8 mouse cellular contexts compared by ENCODE assay signal in the genomic region with DNA sequence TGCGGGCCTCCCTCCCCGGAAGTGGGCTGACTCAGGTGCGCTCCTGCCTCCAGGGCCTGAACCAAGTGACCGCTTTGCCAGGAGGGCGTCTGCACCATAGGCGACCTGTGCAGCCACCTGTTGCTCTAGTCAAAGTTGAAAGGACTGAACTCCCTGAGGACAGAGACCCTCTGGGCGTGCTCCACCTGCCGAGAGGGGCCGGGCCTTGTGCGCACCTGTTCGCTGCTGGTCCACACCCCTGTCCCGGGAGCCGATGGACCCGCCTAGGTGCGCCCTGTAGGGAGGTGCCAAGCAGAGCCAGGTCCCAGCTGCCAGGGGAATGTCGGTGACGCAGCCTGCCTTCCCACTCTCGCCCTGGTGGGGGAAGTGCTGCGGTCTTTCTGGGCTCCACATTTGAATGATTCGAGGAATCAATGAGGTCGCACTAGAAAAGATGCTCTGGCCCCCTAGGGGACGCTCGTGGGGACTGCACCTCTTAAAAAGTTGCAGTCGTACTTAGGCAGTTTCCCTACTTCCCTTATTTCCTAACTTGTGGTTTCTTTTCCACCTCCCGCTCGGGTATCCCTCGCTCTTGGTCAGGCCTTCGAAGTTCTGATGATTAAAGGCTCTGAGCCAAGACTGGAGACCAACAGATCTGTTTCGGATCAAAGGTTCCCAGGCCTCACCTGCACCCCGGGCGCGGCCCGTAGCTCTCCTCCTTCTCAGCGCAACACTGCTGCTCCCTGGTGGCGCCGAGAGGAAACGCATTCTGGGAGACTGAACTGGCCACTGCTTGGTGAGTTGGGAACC. TPM values are rescaled to one million over a fixed set of nuclear protein-coding genes. Genes with fewer than 3 reads are reported as not detected.
DNase-seq lines count a peak whose midpoint lies in the region; ATAC-seq and TF ChIP-seq lines count a peak whose summit lies in the region.

Fam187b (plus strand) TSS at position 290 of the 789 bp plus-strand sequence.

- TF ChIP-seq EP300 in ES-Bruce4 (IDR thresholded peaks at IDR 0.05; ENCODE audit: insufficient read depth, low read depth, low read length) = peak; percentile 31; the same call in 1 of the 2 replicates

- peak within 1 kb of the TSS; percentile 92 for H3K4me3 ChIP-seq in ES-Bruce4 (ENCODE audit: low read depth, low read length)
- H3K4me3 ChIP-seq in forebrain, embryonic 11.5 days (ENCODE audit: low read depth, low read length) = peak within 1 kb of the TSS; percentile 48
- peak within 1 kb of the TSS; percentile 54 for H3K4me3 ChIP-seq in heart, embryonic 16.5 days (ENCODE audit: low read length)
- peak within 1 kb of the TSS; percentile 49 for H3K4me3 ChIP-seq in lung, embryonic 14.5 days (ENCODE audit: low read depth, low read length)
- H3K4me3 ChIP-seq in thymus, adult 2 months (ENCODE audit: control insufficient read depth, insufficient read depth, low read length) = peak within 1 kb of the TSS; percentile 45

- H3K4me2 ChIP-seq in forebrain, embryonic 11.5 days (ENCODE audit: low read depth, low read length, severe bottlenecking) = peak within 1 kb of the TSS; percentile 78
- peak within 1 kb of the TSS; percentile 60 for H3K4me2 ChIP-seq in heart, embryonic 16.5 days (ENCODE audit: low read depth, low read length)
- peak within 1 kb of the TSS; percentile 55 for H3K4me2 ChIP-seq in lung, embryonic 14.5 days

- under 1% methylated on average over 37 of the region's 37 CpGs for WGBS in forebrain, embryonic 11.5 days
- WGBS in heart, embryonic 16.5 days = under 1% methylated on average over 37 of the region's 37 CpGs
- WGBS in lung, embryonic 14.5 days = under 1% methylated on average over 37 of the region's 37 CpGs
- under 1% methylated on average over 37 of the region's 37 CpGs for WGBS in thymus, adult 2 months

- peak within 1 kb of the TSS; percentile 62 for H3K27ac ChIP-seq in ES-Bruce4 (ENCODE audit: insufficient read depth, low read length)
- no peak within 1 kb of the TSS for H3K27ac ChIP-seq in forebrain, embryonic 11.5 days (ENCODE audit: low read depth, low read length)
- H3K27ac ChIP-seq in heart, embryonic 16.5 days (ENCODE audit: low read length) = no peak within 1 kb of the TSS
- peak within 1 kb of the TSS; percentile 91 for H3K27ac ChIP-seq in lung, embryonic 14.5 days (ENCODE audit: low read depth)
- H3K27ac ChIP-seq in thymus, adult 2 months (ENCODE audit: control insufficient read depth, insufficient read depth, low read length) = no peak within 1 kb of the TSS

- peak within 1 kb of the TSS; percentile 70 for H3K9ac ChIP-seq in ES-Bruce4 (ENCODE audit: low read depth, poor library complexity, severe bottlenecking)
- H3K9ac ChIP-seq in forebrain, embryonic 11.5 days (ENCODE audit: low read length) = peak within 1 kb of the TSS; percentile 67
- peak within 1 kb of the TSS; percentile 59 for H3K9ac ChIP-seq in heart, embryonic 16.5 days (ENCODE audit: low read length)
- peak within 1 kb of the TSS; percentile 68 for H3K9ac ChIP-seq in lung, embryonic 14.5 days

- H3K27me3 ChIP-seq in ES-Bruce4 (ENCODE audit: control insufficient read depth, insufficient read depth, low read length, poor library complexity, severe bottlenecking) = no peaks in the 10 kb centered on the region
- no peaks in the 10 kb centered on the region; the same call in 1 of the 2 replicates for H3K27me3 ChIP-seq in forebrain, embryonic 11.5 days (ENCODE audit: control insufficient read depth, insufficient read depth, low read length)
- peaks cover 14% of the 10 kb centered on the region for H3K27me3 ChIP-seq in heart, embryonic 16.5 days (ENCODE audit: control insufficient read depth, insufficient read depth, low read length)
- peaks cover 13% of the 10 kb centered on the region for H3K27me3 ChIP-seq in lung, embryonic 14.5 days (ENCODE audit: insufficient read depth, low read length)
- no peaks in the 10 kb centered on the region; the same call in 1 of the 2 replicates for H3K27me3 ChIP-seq in thymus, adult 2 months (ENCODE audit: control insufficient read depth, insufficient read depth, low read length)

- H3K36me3 ChIP-seq in ES-Bruce4 (ENCODE audit: control insufficient read depth, insufficient read depth, low read length, poor library complexity, severe bottlenecking) = no peaks in the 10 kb centered on the region; the same call in 1 of the 2 replicates
- no peaks in the 10 kb centered on the region; the same call in 1 of the 2 replicates for H3K36me3 ChIP-seq in forebrain, embryonic 11.5 days (ENCODE audit: control insufficient read depth, insufficient read depth, low read length)
- H3K36me3 ChIP-seq in heart, embryonic 16.5 days (ENCODE audit: control insufficient read depth, insufficient read depth) = no peaks in the 10 kb centered on the region
- H3K36me3 ChIP-seq in lung, embryonic 14.5 days (ENCODE audit: insufficient read depth) = no peaks in the 10 kb centered on the region; the same call in 1 of the 2 replicates
- H3K36me3 ChIP-seq in thymus, adult 2 months (ENCODE audit: control insufficient read depth, insufficient read depth, low read length) = no peaks in the 10 kb centered on the region

- no peaks in the 10 kb centered on the region for H3K9me3 ChIP-seq in ES-Bruce4 (replicated peaks; ENCODE audit: control insufficient read depth, insufficient read depth, low read length, poor library complexity, severe bottlenecking)
- H3K9me3 ChIP-seq in forebrain, embryonic 11.5 days (ENCODE audit: control insufficient read depth, low read length) = no peaks in the 10 kb centered on the region
- no peaks in the 10 kb centered on the region for H3K9me3 ChIP-seq in heart, embryonic 16.5 days (replicated peaks; ENCODE audit: control insufficient read depth, low read length)
- H3K9me3 ChIP-seq in lung, embryonic 14.5 days (ENCODE audit: low read depth, low read length) = no peaks in the 10 kb centered on the region

- peak; percentile 88 for TF ChIP-seq CTCF in ES-Bruce4 (IDR thresholded peaks at IDR 0.05; ENCODE audit: low read depth, low read length)
- TF ChIP-seq CTCF in lung, embryonic 14.5 days (IDR thresholded peaks at IDR 0.05; ENCODE audit: low read depth) = peak; percentile 87
- peak; percentile 91 for TF ChIP-seq CTCF in thymus, adult 2 months (IDR thresholded peaks at IDR 0.05; ENCODE audit: borderline replicate concordance, control insufficient read depth, extremely low read depth, insufficient read depth, low read length, poor library complexity)

- peak; percentile 75 for DNase-seq in c-Kit-positive CD71-positive TER-119-negative erythroid progenitor cells, embryonic 14.5 days (ENCODE audit: low read depth)
- peak; percentile 92 for DNase-seq in forebrain, embryonic 11.5 days (ENCODE audit: low spot score)
- DNase-seq in kidney, postnatal 25 days = peak; percentile 91 to 94
- DNase-seq in lung, embryonic 14.5 days = peak; percentile 92
- DNase-seq in thymus, adult 2 months = peak; percentile 92

- no peaks in the 10 kb centered on the region for H3K4me1 ChIP-seq in ES-Bruce4 (ENCODE audit: control insufficient read depth, insufficient read depth, low read length)
- H3K4me1 ChIP-seq in forebrain, embryonic 11.5 days (replicated peaks; ENCODE audit: control insufficient read depth, insufficient read depth, low read length) = peaks cover 4% of the 10 kb centered on the region; the same call in 1 of the 2 replicates
- peaks cover 5% of the 10 kb centered on the region; the same call in 1 of the 2 replicates for H3K4me1 ChIP-seq in heart, embryonic 16.5 days (ENCODE audit: control insufficient read depth, insufficient read depth, low read length)
- no peaks in the 10 kb centered on the region for H3K4me1 ChIP-seq in lung, embryonic 14.5 days (ENCODE audit: insufficient read depth)
- H3K4me1 ChIP-seq in thymus, adult 2 months (replicated peaks; ENCODE audit: control insufficient read depth, insufficient read depth, low read length) = peaks cover 9% of the 10 kb centered on the region

- TF ChIP-seq POLR2A in ES-Bruce4 (IDR thresholded peaks at IDR 0.05; ENCODE audit: insufficient read depth, low read length) = no peak
- no peak for TF ChIP-seq POLR2A in thymus, adult 2 months (IDR thresholded peaks at IDR 0.05; ENCODE audit: control insufficient read depth, extremely low read depth, insufficient read depth, low read length, poor library complexity)

- ATAC-seq in forebrain, embryonic 11.5 days (replicated peaks; ENCODE audit: low FRiP score) = peak; percentile 89
- peak; percentile 67 for ATAC-seq in heart, embryonic 16.5 days (replicated peaks; ENCODE audit: extremely low read depth, insufficient read depth, low FRiP score)
- peak; percentile 92 for ATAC-seq in lung, embryonic 14.5 days (ENCODE audit: insufficient read depth)
- peak; percentile 85 for ATAC-seq in neutrophil, adult 5-6 weeks (ENCODE audit: extremely low read depth, insufficient number of reproducible peaks, low FRiP score, poor library complexity, severe bottlenecking)

RNA-seq across cellular contexts. Expression of gene Fam187b, which starts in this region (rescaled TPM):
- 3.4 and 3.5 TPM in 2 replicates for polyA plus RNA-seq in ES-Bruce4 (2011; ENCODE audit: insufficient read depth, insufficient read length, low read depth, missing spikeins)
- 0.81 and 1.3 TPM in 2 replicates for polyA plus RNA-seq in forebrain, embryonic 11.5 days (2014; fragmentation: Nextera tagmentation; extraction: Ambion mirVana)
- polyA plus RNA-seq in heart, embryonic 16.5 days (2015; fragmentation: Nextera tagmentation; extraction: Ambion mirVana) = 0.70 and 0.90 TPM in 2 replicates
- polyA plus RNA-seq in lung, embryonic 14.5 days (2014; fragmentation: Nextera tagmentation; extraction: Ambion mirVana) = 3.6 and 4.9 TPM in 2 replicates
- total RNA-seq in neutrophil, adult 5-6 weeks (2017) = 0.86 and 1.4 TPM in 2 replicates
- polyA plus RNA-seq in thymus, adult 2 months (2012; rRNA removed) = 1.00 and 1.2 TPM in 2 replicates

Comparison
In these comparisons a context has a peak if more than half of its experiments do, and no peak if none do; other contexts are left out.
1. Peak in ATAC-seq, H3K4me3 ChIP-seq, H3K9ac ChIP-seq and H3K4me2 ChIP-seq in heart, embryonic 16.5 days; RNA of the gene not detected or under 1 TPM.
2. H3K27ac ChIP-seq: peak in ES-Bruce4 (single experiment) and lung, embryonic 14.5 days (single experiment); none in forebrain, embryonic 11.5 days (single experiment), heart, embryonic 16.5 days (single experiment) and thymus, adult 2 months (single experiment).
3. Peak in every context shown above with its lines, with median percentiles within 50 percentile points of each other: H3K4me3 ChIP-seq, H3K9ac ChIP-seq, CTCF ChIP-seq, DNase-seq, ATAC-seq and H3K4me2 ChIP-seq.